Mouse (Mus musculus) heart, adult 8-10 months (tissue): ENCODE results near the gene Elk4. TPM values are rescaled to one million over a fixed set of nuclear protein-coding genes. Genes with fewer than 3 reads are reported as not detected.
A peak's percentile ranks its signal among the peaks of the same experiment; 100 is the strongest.

Experiments
- DNase-seq: peaks from one replicate; pipeline ENCODE4 v3.0.0; 2022; ENCODE audit warnings: low spot score
- total RNA-seq, 4 experiments: library from RNA; stranded (reverse); gene quantifications; 2 replicates each; pipeline ENCODE4 v1.2.4; 2022

The Elk4 gene
- total RNA-seq, 4 experiments from 2014 or later = 62.5 to 79.4 (median 76.0) TPM

DNA sequence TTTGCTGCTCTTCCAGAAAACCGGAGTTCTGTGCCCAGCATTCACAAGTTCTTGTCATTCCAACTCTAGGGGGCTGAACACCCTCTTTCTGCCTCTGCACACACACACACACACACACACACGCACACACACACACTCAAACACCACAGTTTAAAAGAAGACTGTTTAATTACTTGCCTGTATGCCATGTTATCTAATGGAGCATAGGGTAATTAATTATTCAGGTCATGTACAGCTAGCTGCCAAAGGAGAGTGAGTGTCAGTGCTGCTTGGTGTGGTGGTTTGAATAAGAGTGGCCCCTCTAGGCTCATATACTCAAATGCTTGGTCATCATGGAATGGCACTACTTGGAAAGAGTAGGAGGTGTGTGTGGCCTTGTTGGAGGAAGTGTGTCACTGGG, 23.6 kb upstream of the Elk4 start:
- DNase-seq = no peak

DNA sequence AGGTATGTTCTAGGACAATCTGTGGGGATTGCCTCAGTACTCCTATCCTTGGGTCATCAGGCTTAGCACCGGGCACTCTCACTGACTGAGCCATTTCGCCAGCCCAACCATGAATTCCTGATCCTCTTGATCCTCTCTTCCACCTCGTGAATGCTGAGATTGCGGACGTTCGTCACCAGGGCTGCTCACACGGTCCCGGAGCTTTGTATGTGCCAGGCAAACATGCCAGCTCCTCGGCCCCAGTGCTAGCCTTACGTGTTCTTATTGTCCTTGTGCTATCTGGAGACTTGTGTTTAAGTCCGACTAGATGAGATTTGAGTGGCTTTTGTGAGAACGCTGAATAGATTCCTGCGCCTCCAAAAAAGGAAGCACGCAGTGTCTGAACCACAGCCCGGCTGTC, 20.0 kb upstream of the Elk4 start:
- no peak for DNase-seq

DNA sequence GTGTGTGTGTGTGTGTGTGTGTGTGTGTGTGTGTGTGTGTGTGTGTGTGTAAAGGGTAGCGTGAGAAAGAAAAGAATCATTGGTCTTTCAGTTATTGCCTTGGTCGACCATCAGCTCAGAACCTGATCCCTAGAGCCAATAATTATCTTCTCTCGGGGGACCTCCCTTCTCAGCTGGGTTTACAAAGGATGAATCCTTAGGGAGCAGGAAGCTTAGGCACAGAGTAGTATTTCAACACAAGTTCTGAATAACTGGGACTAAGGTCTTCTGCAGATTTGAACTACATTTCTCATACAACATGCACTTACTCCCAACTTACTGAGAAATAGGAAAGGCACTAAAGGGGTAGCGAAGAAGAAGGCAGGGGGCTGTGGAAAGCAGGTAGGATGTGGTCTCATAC, 17.9 kb upstream of the Elk4 start:
- DNase-seq = no peak

GRCm38 (mm10) chr1:131990083-131990760, 17.2 kb upstream of the Elk4 start:
- no peak for DNase-seq

GRCm38 (mm10) chr1:131992561-131993001, 14.8 kb upstream of the Elk4 start:
- DNase-seq = no peak

- no peak for DNase-seq
Observed at GRCm38 (mm10) chr1:131993169-131994040, 14.0 kb upstream of the Elk4 start.

- peak; percentile 66 for DNase-seq
Observed at GRCm38 (mm10) chr1:131995062-131995461, 12.3 kb upstream of the Elk4 start.

DNA sequence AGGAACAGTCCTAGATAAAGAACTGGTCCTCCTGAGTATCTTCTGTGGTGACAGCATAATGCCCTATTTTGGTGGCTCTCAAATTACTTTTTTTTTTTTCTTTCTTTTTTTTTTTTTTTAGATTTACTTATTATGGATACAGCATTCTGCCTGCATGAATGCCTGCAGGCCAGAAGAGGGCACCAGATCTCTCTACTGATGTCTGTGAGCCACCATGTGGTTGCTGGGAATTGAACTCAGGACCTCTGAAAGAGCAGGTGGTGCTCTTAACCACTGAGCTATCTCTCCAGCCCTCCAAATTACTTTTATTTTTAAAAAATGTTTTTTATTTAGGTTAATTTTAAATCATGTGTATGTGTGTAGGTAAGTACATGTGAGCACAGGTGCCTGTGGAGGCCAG, 6.9 kb upstream of the Elk4 start:
- no peak for DNase-seq

- no peak for DNase-seq
Observed at GRCm38 (mm10) chr1:132001880-132002330, 5.5 kb upstream of the Elk4 start.

GRCm38 (mm10) chr1:132003111-132003510, 4.3 kb upstream of the Elk4 start:
- DNase-seq = no peak

- peak; percentile 68 for DNase-seq
Observed at GRCm38 (mm10) chr1:132003817-132004216, 3.6 kb upstream of the Elk4 start.

DNA sequence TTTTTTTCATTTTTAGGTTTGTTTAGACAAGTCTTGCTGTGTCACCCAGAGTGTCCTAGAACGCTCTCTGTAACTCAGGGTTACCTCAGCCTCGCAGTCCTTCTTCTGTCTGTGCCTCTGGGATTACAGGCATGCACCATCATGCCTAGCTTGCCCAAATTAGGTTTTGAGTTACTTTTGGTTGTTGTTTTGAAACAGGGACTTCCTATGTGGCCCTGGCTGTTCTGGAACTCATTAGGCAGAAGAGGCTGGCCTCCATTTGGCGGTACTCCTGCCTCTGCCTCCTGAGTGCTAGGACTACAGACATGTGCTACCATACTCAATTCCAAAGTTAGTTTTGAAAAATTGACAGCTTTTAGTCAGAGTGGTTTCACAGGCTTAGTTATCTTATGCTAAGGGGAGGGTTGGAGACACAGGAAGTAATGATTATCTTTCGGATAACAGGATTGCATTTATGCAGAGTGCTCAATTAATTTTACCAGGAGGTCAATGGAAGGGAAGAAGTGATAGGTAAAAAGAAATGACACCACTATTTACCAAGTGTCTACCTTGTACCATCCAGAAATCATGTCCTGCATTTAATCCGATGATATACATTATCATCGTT, 2.7 kb upstream of the Elk4 start:
- no peak for DNase-seq

- DNase-seq = no peak
Observed at GRCm38 (mm10) chr1:132005466-132005865, 1.9 kb upstream of the Elk4 start.

GRCm38 (mm10) chr1:132006046-132006445, 1.4 kb upstream of the Elk4 start:
- no peak for DNase-seq

- DNase-seq = no peak
Observed at GRCm38 (mm10) chr1:132006721-132007120, 686 bp upstream of the Elk4 start.

- peak; percentile 83 for DNase-seq
Observed at GRCm38 (mm10) chr1:132007828-132008827, 721 bp downstream of the Elk4 start.

- no peak for DNase-seq
Observed at GRCm38 (mm10) chr1:132008881-132009644, 1.7 kb downstream of the Elk4 start.

DNA sequence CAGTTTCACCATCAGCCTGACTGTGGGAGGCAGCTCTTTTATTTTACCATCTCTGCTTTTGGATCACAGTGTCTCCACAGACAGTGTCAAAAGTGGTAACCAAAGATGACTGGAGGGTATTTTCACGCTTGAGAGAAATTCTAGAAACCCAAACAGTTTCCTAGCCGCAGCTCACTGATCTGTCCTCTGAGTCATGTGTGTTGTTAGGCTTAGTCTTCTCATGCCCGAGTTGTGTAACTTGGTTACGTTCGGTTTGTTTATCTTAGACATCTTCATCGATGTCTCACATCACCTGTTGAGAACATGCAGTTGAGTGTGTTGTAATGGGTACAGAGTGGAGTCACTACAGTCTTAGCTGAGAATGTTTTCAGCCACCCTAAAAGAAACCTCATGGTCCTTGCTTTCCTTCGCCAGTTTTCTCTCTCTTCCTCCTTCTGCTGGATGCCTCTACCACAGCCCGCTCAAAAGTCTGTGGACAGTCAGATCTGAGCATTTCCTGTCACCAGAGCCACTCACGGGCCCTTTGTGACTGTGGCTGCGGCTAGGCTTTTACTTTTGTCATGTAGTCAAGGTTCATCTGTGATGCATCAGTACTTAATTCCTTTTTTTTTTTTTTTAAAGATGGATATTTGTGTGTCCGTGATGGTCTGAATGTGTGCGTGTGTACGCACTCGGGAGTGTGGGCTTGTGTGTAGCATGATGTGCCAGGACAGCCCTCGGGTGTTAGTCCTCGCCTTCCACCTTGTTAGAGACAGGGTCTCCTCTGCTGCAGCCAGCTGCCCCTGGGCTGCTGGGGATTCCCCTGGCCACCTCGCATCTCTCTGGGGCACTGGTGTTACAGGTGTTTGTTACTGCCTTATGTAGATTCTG, 3.5 kb downstream of the Elk4 start:
- DNase-seq = no peak

DNA sequence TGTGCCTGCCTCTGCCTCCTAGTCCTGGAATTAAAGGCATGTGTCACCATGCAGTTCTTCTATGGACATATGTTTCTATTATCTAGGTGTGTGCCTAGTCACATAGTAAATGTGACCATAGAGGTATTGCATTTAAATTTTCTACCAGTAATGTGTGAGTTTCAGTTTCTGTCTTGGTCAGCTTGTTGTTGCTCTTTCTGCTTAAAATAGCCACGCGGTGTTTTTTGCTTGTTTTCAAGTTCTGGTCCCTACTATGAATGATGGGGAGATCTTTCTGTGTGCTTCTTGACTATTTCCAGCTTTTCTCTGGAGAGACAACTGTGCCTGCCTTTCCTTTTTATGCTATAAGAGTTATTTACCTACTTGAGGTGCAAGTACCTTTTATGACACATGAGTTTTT, 4.4 kb downstream of the Elk4 start:
- no peak for DNase-seq
